Mouse (Mus musculus) cerebellum, adult 9-11 months (tissue): ENCODE results near the gene Fmn2.

ENCODE experiments used
- DNase-seq: peaks from one replicate; pipeline ENCODE4 v3.0.0; 2022

The Fmn2 gene

DNA sequence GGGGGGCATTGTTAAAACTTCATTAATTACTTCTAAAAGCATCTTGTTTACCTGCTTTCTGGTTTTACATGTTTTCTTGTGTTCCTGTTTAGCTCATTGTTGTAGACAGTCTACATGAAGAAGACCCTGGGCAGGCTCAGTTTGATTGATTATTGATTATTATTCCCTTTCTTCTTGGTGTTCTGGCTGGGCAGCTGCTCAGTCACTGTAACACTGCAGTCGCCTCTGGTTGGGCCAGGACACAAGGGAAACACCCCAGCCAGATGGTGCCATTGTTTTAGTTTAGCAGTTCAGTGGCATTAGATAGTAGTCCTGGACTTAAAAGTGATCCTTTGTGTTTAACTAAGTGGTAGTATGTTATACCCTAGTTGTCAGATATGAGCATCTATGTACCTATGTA is 167.5 kb downstream of the Fmn2 start:
- DNase-seq, result no peak

DNA sequence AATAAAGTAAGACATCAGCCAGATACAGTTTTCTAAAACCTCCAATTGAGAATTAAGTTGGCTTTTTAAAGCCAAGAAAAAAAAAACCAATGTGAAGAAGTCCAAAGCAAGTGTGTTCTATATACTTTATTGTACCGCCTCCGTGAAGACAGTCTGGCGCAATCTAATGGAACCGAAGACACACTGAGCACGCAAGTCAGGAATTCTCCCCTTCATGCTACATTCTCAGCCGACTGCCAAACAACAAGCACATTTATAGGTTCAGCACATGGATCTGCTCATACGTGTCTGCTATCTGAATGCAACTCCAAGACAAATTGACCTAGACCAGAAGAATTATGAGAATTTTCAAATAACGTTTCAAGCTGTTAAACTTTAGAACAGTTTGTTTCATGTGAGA is 169.2 kb downstream of the Fmn2 start:
- DNase-seq, result no peak

DNA sequence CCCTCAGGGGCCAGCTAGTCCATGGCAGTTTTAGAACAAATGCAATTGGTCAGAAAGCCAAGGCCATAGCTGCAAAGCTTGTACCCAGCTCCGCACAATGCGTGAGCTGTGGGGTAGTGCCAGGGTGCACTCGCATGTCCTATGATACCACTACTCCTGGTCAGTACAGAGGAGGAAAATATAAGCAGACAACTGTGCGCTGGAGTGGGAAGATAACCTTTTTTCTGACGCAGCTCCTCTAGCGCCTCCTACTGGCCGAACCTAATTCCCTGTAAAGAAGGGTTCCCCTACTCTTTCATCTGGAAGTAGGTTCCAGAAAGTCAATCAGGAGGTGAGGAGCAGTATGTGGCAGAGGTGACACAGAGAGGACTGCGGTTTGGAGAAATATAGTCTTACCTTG is 173.0 kb downstream of the Fmn2 start:
- no peak for DNase-seq

DNA sequence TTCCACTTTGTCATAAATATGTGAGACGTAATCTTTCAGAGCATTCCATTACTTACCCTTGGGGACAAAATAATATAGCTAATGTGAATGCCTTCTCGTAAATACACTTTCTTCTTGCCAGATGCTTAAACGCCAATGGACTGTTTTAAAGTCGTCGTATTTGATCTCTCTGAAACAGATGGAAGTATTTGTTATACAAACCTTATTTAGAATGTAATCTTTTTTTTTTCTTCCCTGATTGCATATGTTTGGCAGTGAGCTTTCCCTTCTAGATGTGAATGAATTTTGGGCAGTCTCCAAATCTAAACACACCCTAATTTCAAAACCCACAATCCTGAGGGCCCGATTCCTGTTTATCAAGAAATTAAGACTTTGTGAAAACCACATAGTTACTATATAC is 173.7 kb downstream of the Fmn2 start:
- DNase-seq, result no peak

DNA sequence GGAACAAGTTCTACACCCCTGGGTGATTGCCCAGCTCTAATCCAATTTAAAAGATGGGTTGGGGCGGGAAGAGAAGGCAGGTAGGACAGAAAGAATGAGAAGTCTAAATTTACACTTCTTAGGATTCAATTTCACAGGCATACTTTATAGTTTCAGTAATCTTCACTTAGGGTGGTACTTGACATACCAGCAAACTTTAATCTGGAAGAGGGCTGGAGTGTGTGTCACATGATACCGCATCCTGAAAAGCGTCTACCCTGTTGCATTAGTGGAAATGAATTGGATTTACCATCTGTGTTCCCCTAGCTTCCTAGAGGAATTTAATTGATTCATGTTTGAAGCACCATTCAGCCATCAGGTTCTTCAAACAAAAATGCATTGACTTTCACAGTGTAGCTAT is 174.6 kb downstream of the Fmn2 start:
- DNase-seq, result no peak

DNA sequence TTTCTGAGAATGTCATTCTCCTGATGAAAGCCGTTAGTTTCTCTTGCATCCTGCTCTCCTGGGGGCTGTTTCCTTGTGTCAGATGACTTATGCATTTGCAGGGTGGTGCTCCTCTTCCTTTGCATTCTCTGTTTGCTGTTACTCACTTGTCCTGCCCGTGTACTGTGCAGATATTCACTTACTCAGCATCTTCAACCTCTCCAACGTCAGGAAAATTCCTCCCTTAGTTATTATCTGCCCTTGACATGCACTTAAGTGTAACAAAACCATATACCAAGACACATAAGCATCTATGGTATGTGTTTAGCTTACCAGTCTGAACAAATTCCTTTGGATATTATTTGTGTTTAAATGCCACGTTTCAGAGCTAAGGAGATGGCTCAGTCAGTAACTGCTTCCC is 175.6 kb downstream of the Fmn2 start:
- no peak for DNase-seq

DNA sequence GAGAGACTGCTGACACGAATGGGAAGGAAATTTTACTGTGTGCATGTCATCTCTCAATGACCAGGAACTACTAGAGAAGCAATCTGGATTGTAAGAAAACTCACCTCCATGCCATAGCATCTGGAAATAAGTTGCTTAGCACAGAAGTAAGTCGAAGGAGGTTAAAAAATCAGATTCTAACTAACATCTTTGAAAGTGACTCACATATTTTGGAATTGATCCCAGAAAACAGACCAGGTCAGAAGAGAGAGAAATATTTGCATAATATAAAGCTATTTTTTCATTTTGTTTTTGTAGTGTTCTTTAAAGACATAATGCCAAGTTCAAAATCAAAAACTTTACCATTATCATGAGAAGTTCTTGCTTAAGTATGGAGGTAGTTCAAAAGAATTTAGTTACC is 187.7 kb downstream of the Fmn2 start:
- no peak for DNase-seq

DNA sequence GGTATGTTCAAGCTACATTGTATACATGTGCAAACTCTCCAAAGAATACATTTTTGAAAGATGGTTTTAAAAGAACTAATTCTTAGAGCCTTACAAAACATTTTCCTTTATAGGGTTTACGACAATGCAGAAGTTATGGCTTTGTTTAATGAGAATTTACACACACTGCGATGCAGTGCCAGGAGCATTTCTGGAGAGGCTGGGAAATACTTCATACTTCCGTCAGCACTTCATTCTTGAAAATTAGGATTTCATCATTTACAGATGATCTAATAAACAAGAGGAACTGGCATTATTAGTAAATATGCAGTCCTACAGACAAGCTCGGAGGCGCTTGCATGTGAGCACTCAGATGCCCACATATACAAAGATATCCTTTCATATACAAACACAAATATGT is 199.2 kb downstream of the Fmn2 start:
- DNase-seq, result no peak

DNA sequence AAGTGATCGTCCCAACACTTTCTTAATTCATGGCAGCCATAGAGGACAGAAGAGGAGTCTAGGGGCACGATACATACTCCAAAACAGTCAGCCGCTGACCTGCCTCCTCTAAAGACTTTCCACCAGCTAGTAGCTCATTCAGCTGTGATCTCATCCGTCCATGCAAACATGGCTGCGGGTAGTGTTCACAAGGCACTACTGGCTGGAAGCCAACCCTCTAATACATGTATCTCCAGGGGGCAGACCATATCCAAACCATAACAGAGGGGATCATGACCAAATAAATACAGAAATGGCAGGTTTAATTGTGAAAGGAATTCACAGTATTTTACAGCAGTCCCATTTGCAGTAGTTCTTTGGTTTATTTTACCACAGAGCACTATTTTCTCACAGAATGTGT is 200.2 kb downstream of the Fmn2 start:
- no peak for DNase-seq

DNA sequence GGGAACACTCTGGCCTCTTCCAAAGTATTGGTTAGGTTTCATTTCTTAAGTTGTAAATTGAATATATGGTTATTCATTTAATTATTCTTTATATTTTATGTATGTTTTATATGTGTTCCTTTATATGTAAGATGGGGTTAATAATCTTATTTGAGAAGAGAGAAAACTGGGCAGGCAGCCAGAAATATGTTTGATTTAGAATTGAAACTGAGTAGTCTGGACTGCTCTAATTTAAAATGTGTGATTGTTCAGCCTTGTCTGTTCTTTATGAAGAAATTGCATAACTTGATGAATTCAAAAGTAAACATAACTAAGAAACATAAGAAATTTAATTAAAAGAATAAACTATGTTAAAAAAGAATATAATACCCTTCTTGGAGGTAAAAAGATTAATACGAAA is 202.3 kb downstream of the Fmn2 start:
- DNase-seq, result no peak

DNA sequence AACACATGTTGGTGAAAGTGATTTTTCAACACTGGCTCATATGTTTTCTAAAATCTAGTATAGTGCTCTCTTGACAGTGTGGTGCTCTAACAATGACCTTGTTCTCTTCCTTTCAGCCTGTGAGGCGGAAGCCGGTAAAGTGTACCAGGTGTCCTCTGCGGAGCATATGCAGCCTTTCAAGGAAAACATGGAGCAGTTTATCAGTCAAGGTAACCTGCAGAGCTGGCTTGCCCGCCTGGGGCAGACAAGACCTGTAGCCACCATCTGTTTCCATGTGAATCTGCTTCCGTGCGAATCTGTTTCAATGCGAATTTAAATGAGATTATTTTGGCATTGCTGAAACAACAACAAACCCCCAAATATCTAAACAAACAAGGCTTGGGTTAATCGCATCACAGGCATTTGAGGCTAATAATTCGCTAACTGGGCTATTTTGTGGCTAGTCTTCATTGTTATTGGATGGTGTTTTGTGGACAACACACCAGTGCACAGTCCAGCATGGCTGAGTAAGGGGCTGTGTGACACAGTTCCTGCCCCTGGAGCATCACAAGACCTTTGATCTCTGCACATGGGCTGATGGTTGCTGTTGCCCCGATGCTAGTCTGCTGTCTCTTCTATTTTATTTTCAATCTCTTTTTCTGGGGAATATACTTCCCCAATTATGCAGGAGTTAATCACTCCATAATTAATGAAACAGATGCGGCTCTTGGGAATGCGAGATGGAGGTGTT is 218.3 kb downstream of the Fmn2 start:
- DNase-seq, result peak; percentile 87

DNA sequence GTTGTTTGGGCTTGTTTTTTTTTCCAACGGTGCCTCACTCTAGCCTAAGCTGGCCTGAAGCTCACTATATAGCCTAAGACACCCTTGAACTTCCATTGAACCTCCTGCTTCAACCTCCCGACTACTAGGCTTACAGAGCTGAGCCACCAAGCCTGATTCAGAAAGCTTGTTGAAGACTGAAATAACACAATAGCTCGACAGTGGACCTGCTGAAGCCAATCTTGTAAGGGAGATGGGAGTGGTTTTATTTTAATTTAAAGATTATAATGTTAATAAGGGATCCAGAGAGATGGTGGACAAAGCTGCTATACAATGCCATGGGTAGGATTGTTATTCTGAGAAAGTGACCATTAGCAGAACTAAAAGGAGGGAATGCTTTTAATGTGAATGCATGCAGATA is 227.1 kb downstream of the Fmn2 start:
- no peak for DNase-seq

DNA sequence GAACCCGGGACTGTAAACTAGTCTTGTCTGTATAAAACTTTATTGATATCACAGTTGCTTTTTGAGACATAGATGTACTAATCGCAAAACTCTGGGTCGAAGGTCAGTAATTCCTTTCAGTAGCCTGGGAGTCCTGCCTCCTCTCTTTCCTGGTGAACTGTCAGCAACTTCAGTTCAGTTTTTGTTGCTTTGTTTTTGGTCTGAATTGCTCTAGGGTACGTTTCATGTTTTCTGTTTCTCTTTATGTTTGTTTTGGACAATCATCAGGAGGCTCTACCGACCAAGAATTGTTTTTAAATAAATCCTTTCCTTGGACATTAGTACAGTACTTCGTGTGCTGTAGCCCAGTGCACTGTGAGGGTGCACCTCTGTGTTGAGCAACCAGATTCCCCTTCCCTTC is 231.1 kb downstream of the Fmn2 start:
- no peak for DNase-seq

DNA sequence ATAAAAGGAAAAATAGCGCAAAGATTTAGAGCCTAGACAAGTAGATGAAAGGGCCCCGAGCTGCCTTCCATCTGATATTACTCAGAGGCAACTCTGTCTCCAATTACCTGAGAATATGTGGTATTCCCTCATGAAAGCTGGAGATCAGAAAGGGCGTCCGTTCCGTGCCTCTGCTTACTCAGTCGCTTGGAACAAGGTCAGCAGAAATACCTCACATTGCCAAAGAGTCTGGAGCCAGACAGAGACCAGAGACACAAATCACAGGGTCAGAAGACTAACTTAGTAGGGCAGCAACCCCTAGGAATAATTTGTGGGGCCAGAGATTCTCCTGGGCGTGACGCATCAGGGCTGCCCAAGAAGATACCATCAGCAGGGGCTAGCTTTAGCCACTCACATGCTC is 237.3 kb downstream of the Fmn2 start:
- DNase-seq, result no peak

DNA sequence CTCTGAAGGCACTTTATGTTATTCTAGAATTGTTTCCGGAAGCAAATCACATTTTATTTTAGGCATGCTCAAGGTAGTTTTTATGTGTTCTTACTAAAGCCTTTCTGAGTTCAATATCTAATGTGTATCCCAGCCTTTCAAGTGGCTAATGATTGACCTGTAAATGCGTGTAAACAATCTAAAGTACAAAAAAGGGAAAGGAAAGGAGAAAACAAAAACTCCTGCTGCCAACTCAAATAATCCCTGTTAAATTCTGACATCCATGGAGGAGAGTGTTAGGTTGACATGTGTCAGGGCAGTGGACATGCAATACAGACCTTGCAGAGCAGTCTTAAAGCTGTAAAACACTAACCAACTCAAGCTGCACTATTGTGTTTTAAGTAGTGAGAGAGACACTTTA is 241.0 kb downstream of the Fmn2 start:
- DNase-seq, result no peak

DNA sequence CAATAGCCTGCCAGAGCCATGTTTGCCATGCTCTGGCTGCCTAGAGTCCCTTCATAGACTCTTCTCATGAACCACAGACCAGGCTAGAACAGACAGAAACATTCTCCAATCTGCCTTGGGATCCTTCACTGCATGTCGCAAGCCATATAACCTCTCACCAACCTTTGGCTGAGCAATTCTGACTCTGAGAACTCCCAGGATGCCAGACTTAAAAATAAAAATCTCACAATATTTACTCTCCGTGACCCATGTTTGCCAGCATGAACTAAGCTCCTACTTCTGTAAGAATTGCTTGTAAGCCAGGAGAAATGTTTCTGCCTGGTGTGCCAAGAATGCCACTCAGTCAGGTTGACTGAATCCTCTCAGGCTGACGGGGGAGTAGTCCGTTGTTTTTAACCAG is 246.9 kb downstream of the Fmn2 start:
- no peak for DNase-seq

DNA sequence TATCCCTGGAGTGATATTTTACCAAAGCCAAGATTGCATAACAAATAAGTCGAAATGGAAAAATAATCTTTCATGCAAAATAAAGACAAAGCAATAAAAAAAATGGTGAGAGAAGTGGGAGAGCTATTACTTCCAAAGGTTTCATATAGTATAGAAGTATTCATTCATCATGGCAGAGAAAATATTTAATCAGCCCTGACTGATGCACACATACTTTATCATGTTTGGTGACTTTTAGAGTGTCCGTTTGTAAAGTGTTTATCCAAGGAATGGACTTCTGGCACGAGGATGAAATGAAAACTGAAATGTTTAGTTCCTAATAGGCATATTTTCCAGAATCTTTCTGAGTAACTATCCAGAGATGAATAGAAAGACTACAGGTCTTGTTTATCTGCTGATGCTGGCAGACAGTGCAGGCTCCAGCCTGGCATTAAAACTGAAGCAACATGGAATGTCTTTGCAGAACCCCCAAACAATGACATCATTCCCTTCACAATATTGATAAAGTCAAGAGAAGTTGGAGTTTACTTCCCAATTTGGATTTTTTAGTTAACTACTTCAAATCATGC is 249.4 kb downstream of the Fmn2 start:
- no peak for DNase-seq

DNA sequence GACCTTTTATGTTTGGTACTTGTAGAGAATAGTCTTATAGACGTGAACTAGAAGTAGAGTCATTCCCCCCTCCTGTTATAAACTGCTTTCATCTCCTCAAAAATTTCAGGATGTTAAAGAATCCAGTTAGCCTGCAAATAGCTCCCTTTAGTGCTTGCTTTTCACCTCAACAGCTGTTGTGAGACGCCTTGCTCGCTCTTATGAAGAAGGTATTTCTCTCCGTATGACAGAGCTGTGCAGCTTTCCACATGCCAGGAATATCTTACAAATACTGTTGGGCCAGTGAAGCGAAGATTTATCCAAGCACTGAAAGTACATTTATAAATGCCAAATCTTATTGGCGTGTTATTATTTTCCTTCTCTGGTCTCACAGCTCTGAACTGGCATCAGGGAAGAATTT is 257.7 kb downstream of the Fmn2 start:
- DNase-seq, result no peak

DNA sequence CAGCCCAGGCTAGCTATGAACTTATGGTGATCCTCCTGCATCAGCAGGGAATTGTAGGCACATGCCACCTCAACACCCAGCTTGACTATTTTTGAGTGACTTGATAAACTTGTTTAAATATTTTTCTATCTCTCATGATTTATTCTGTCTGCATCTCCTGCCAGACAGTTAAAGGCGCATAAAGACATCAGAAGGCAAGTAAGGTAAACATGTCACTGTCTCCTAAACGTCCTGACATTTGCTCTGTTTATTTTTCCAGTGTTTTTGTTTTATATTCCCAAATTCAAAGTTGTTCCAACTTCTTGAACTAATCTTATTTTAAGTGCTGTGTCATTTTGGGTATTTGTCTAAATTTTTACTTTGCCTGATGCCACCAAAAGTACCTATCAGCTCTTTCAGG is 264.1 kb downstream of the Fmn2 start:
- DNase-seq, result no peak

DNA sequence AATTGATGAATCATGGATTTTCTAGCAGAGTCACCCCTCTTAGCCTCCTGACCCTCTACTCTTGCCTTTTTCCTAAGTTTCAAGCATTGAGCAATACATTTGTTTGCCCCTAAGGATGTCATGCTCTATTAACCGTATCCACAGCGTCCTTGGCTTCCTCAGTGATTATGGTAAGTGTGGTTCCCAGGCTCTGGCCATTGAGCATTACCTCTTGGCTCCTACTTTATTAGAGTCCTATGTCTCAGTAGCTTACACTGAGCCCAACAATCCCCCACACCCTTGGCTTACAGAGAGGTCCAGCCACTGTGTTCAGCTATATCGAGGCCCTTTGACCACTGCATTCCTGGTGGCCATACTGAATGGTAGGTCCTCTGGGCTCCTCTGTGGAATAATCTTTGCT is 265.2 kb downstream of the Fmn2 start:
- DNase-seq, result no peak

DNA sequence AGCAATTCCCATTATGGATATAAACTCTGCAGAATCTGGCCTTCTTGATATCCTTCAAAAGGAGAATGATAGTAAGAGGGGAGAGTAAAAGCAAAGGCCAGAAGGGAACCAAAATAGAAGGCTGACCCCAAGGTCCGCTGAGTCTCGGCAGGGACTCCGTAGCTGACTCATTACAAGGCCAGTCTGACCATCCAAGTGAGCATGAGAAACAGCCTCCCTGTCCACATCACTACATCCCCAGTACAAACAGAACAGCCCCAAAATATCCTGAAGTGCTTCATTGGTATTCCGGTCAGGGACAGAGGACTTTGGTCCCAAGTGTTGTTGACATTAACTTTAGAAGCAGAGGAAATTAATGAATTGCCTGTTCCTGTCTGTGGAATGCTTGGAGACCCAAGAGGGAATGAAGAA is 270.3 kb downstream of the Fmn2 start:
- DNase-seq, result no peak

DNA sequence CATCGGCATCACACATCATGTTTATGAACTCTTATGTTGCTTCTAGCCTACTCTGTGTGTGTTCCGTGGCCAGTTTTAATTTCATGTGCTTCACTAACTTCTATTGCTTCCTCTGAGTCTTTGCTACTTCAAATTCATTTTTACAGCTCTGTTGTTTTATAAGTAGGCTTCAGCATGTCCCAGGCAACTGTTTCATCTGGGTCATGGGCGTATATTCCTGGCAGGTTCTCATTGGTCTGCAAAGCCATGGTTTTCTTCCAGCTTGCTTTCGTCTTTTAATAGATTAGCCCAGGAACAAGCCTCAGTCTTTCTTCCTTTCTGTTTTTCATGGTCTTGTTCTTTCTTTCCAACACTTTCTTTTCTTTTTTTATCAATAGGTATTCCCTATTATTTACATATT is 279.4 kb downstream of the Fmn2 start:
- DNase-seq, result no peak

DNA sequence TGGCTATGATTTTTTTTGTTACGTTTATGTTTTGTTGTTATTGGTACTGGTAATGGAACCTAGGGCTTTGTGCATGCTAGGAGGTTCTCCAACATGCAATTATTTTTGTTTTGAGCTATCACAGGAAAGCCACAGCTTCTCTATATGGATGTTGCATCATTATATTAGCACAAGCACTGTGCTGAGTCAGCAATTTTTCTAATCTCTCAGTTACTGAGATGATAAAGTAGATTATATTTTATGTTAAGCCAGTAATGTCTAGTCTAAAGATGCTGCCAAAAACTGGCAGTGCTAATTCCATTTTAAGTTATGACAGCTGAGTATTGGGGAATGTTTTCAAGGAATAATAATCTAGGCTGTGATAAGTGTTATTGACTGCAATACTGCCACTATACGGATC is 287.0 kb downstream of the Fmn2 start:
- DNase-seq, result no peak

DNA sequence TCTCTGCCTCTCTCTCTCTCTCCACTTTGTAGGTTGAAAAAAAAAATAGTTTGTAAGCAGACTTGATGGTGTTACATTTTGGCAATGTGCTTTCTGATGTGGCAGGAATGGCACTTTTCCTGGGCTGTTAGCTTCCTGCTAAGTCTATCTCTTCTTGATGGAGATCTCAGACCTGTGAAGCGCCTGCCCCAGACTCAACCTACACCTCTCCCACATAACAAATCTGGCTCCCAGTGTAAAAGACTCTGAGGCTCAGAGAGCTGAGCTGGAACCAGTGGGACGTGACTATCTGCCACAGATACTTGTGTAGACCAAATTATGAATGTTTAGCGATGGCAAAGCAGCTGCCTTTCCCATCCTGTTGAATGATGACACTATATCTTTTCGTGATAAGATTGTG is 310.2 kb downstream of the Fmn2 start:
- no peak for DNase-seq

DNA sequence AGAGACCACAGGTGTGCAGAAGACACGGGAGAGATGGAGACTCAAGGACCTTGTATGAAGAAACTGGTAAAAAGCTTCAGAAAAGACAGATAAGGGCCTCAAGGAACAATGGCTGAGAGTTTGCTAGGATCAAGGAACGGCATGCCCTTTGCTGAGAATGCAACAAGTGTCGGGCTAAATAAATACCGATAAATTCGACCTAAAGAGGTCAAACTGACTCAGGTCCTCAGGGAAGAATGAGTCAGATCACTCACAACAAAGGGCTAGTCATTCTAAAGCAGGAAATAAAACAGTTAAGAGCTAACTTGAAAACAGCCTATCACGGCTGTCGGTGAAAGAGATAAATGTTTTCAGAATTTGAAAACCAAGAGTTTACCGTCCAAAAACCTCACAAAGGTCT is 324.9 kb downstream of the Fmn2 start:
- DNase-seq, result no peak
